8 mouse cellular contexts compared by ENCODE assay signal in genomic region chr3:84581696-84582022, GRCm38 (mm10). TPM values are rescaled to one million over a fixed set of nuclear protein-coding genes. Genes with fewer than 3 reads are reported as not detected.
A peak's percentile ranks its signal among the peaks of the same experiment; 100 is the strongest.
DNase-seq lines count a peak whose midpoint lies in the region; ATAC-seq and TF ChIP-seq lines count a peak whose summit lies in the region.

No protein-coding gene starts in this region.

- peaks cover 51% of the 10 kb centered on the region for H3K4me1 ChIP-seq in heart, embryonic 15.5 days (replicated peaks)
- H3K4me1 ChIP-seq in ES-Bruce4 (ENCODE audit: control insufficient read depth, insufficient read depth, low read length), result no peaks in the 10 kb centered on the region
- H3K4me1 ChIP-seq in hindbrain, embryonic 11.5 days (replicated peaks; ENCODE audit: control insufficient read depth, insufficient read depth, low read length), result 0 out of 2 replicates have a peak, but pooled peaks cover 5% of the 10 kb centered on the region
- H3K4me1 ChIP-seq in midbrain, embryonic 12.5 days, result peaks cover 25% of the 10 kb centered on the region

- H3K27me3 ChIP-seq in heart, embryonic 15.5 days, result no peaks in the 10 kb centered on the region
- no peaks in the 10 kb centered on the region for H3K27me3 ChIP-seq in ES-Bruce4 (ENCODE audit: control insufficient read depth, insufficient read depth, low read length, poor library complexity, severe bottlenecking)
- H3K27me3 ChIP-seq in hindbrain, embryonic 11.5 days (ENCODE audit: control insufficient read depth, insufficient read depth, low read length), result no peaks in the 10 kb centered on the region
- no peaks in the 10 kb centered on the region for H3K27me3 ChIP-seq in midbrain, embryonic 12.5 days

- TF ChIP-seq EP300 in ES-Bruce4 (IDR thresholded peaks at IDR 0.05; ENCODE audit: insufficient read depth, low read depth, low read length), result no peak

- ATAC-seq in heart, embryonic 15.5 days (replicated peaks; ENCODE audit: insufficient number of reproducible peaks, insufficient read depth, low FRiP score, low read depth), result no peak
- no peak for ATAC-seq in hindbrain, embryonic 11.5 days (ENCODE audit: low FRiP score)
- no peak for ATAC-seq in midbrain, embryonic 12.5 days (ENCODE audit: low FRiP score, low read depth)

- peak overlapping the region; percentile 89 for H3K4me3 ChIP-seq in heart, embryonic 15.5 days
- peak overlapping the region; percentile 87 for H3K4me3 ChIP-seq in ES-Bruce4 (ENCODE audit: low read depth, low read length)
- H3K4me3 ChIP-seq in hindbrain, embryonic 11.5 days (ENCODE audit: low read depth, low read length), result peak overlapping the region; percentile 82
- H3K4me3 ChIP-seq in midbrain, embryonic 12.5 days, result peak overlapping the region; percentile 76

- peak overlapping the region; percentile 80 for H3K4me2 ChIP-seq in heart, embryonic 15.5 days
- H3K4me2 ChIP-seq in hindbrain, embryonic 11.5 days (replicated peaks; ENCODE audit: low read depth, low read length), result peak overlapping the region; percentile 82
- peak overlapping the region; percentile 65 for H3K4me2 ChIP-seq in midbrain, embryonic 12.5 days (replicated peaks)

- H3K36me3 ChIP-seq in heart, embryonic 15.5 days, result no peaks in the 10 kb centered on the region
- no peaks in the 10 kb centered on the region for H3K36me3 ChIP-seq in ES-Bruce4 (ENCODE audit: control insufficient read depth, insufficient read depth, low read length, poor library complexity, severe bottlenecking)
- no peaks in the 10 kb centered on the region for H3K36me3 ChIP-seq in hindbrain, embryonic 11.5 days (ENCODE audit: control insufficient read depth, insufficient read depth, low read length)
- no peaks in the 10 kb centered on the region for H3K36me3 ChIP-seq in midbrain, embryonic 12.5 days

- peak overlapping the region; percentile 77 for H3K9ac ChIP-seq in heart, embryonic 15.5 days
- H3K9ac ChIP-seq in ES-Bruce4 (ENCODE audit: low read depth, poor library complexity, severe bottlenecking), result peak overlapping the region; percentile 48
- peak overlapping the region; percentile 71 for H3K9ac ChIP-seq in hindbrain, embryonic 11.5 days (ENCODE audit: low read depth, low read length)
- H3K9ac ChIP-seq in midbrain, embryonic 12.5 days (replicated peaks), result peak overlapping the region; percentile 79

- H3K27ac ChIP-seq in heart, embryonic 15.5 days, result peak overlapping the region; percentile 95
- peak overlapping the region; percentile 12; the same call in 1 of the 2 replicates for H3K27ac ChIP-seq in ES-Bruce4 (ENCODE audit: insufficient read depth, low read length)
- peak overlapping the region; percentile 93 for H3K27ac ChIP-seq in hindbrain, embryonic 11.5 days (ENCODE audit: low read depth, low read length)
- H3K27ac ChIP-seq in midbrain, embryonic 12.5 days (replicated peaks), result peak overlapping the region; percentile 91

- WGBS in heart, embryonic 15.5 days, result 1% methylated on average over 4 of the region's 4 CpGs
- 0% methylated on average over 4 of the region's 4 CpGs for WGBS in hindbrain, embryonic 11.5 days
- 0% methylated on average over 4 of the region's 4 CpGs for whole genome bisulfite sequencing in midbrain, embryonic 12.5 days

- no peaks in the 10 kb centered on the region for H3K9me3 ChIP-seq in heart, embryonic 15.5 days (replicated peaks)
- no peaks in the 10 kb centered on the region for H3K9me3 ChIP-seq in ES-Bruce4 (replicated peaks; ENCODE audit: control insufficient read depth, insufficient read depth, low read length, poor library complexity, severe bottlenecking)
- no peaks in the 10 kb centered on the region for H3K9me3 ChIP-seq in hindbrain, embryonic 11.5 days (ENCODE audit: control insufficient read depth, low read length)
- H3K9me3 ChIP-seq in midbrain, embryonic 12.5 days, result no peaks in the 10 kb centered on the region

- no peak for TF ChIP-seq POLR2A in ES-Bruce4 (IDR thresholded peaks at IDR 0.05; ENCODE audit: insufficient read depth, low read length)

- intact Hi-C loops in heart, postnatal 10 days (cut with DNase I), result loop anchor here (2.0 kb wide), 1 partner anchor 35 kb away; no protein-coding TSS in a partner anchor

- no peak for TF ChIP-seq CTCF in ES-Bruce4 (IDR thresholded peaks at IDR 0.05; ENCODE audit: low read depth, low read length)

- DNase-seq in heart, postnatal 10 days, result no peak
- no peak for DNase-seq in hindbrain, embryonic 11.5 days (ENCODE audit: low spot score)
- DNase-seq in adrenal gland, adult (ENCODE audit: inconsistent age in 2 of 2, low spot score in 1 of 2), result no peak
- DNase-seq in urinary bladder, adult 18-20 months (ENCODE audit: low spot score in 2 of 2), result no peak
- DNase-seq in layer of hippocampus, adult 9-10 months (ENCODE audit: low spot score), result no peak

RNA-seq across cellular contexts. Expression of gene Arfip1, which starts 0.8 kb away (rescaled TPM):
- polyA plus RNA-seq in heart, embryonic 15.5 days (2015; fragmentation: Nextera tagmentation; extraction: Ambion mirVana), result 46.8 and 54.0 TPM in 2 replicates
- total RNA-seq in heart, postnatal 10 days (2021), result 10 to 100 TPM; 28.0 to 28.4 TPM
- polyA plus RNA-seq in ES-Bruce4 (2011; ENCODE audit: insufficient read depth, insufficient read length, low read depth, missing spikeins), result 32.9 and 34.4 TPM in 2 replicates
- 36.5 and 42.8 TPM in 2 replicates for polyA plus RNA-seq in hindbrain, embryonic 11.5 days (2014; fragmentation: Nextera tagmentation; extraction: Ambion mirVana)
- 29.7 and 30.2 TPM in 2 replicates for polyA plus RNA-seq in midbrain, embryonic 12.5 days (2016; fragmentation: Nextera tagmentation; extraction: Ambion mirVana)

RNA-seq across cellular contexts. Expression of gene Tigd4, which starts 11.7 kb away (rescaled TPM):
- 0.28 and 0.29 TPM in 2 replicates for polyA plus RNA-seq in heart, embryonic 15.5 days (2015; fragmentation: Nextera tagmentation; extraction: Ambion mirVana)
- total RNA-seq in heart, postnatal 10 days (2021), result under 1 TPM; 0.07 to 0.26 TPM
- not detected in 2 replicates for polyA plus RNA-seq in ES-Bruce4 (2011; ENCODE audit: insufficient read depth, insufficient read length, low read depth, missing spikeins)
- 0.04 and 0.05 TPM in 2 replicates for polyA plus RNA-seq in hindbrain, embryonic 11.5 days (2014; fragmentation: Nextera tagmentation; extraction: Ambion mirVana)
- polyA plus RNA-seq in midbrain, embryonic 12.5 days (2016; fragmentation: Nextera tagmentation; extraction: Ambion mirVana), result not detected in 2 replicates

Comparison
In these comparisons a context has a peak if more than half of its experiments do, and no peak if none do; other contexts are left out.
1. H3K27ac ChIP-seq: peak in every context shown above with its lines; median percentile 95 in heart, embryonic 15.5 days; 93 in hindbrain, embryonic 11.5 days; 91 in midbrain, embryonic 12.5 days; 12 in ES-Bruce4.